ENCODE assay signal across 8 mouse cellular contexts in the genomic region with DNA sequence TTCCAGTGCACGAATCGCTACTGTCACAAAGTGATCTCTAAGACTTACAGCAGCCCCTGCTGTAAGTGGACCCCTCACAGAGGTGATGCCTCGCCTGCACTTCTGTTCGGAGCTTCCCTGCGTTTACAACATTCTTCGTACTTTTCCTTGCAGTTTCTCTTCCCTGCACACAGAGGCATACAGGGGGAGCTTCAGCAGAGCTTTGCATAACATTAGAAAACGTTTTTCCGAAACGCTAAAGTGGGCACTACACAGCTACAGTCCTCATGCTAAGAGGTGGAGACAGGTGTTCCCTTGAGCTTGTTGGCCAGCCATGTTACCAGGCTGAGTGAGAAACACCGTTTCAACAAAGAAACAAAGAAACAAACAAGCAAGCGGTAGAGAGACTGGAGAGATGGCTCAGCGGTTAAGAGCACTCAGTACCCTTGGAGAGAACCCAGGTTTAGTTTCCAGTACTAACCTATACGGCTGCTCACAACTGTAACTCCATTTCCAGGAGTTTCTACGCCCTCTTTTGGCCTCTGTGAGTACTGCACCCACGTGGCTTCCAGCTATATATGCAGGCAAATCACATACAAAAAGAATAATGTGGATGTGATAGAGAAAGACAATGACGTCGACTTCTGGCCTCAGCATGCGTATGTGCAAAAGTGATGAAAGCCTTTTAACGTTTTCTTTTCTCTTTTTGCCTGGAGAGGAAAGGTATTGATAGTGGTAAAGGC.
A peak's percentile ranks its signal among the peaks of the same experiment; 100 is the strongest.
DNase-seq lines count a peak whose midpoint lies in the region; ATAC-seq and TF ChIP-seq lines count a peak whose summit lies in the region.

No protein-coding gene starts in this region.

- peak overlapping the region; percentile 3; the same call in 1 of the 2 replicates for H3K4me2 ChIP-seq in heart, postnatal 0 days (ENCODE audit: low read depth, low read length)

- peak; percentile 82 for ATAC-seq in frontal cortex, adult (ENCODE audit: low TSS enrichment)
- ATAC-seq in heart, postnatal 0 days (ENCODE audit: insufficient read depth, low read depth): peak; percentile 19; the same call in 1 of the 2 replicates
- ATAC-seq in monocyte, adult 5-6 weeks (replicated peaks; ENCODE audit: insufficient number of reproducible peaks, low FRiP score, low TSS enrichment, poor library complexity, severe bottlenecking): no peak

- no peaks in the 10 kb centered on the region for H3K9me3 ChIP-seq in heart, postnatal 0 days (replicated peaks; ENCODE audit: control insufficient read depth, low read length)

- no peak for DNase-seq in frontal cortex, postnatal 10 days (ENCODE audit: low spot score in 2 of 2)
- DNase-seq in ovary, postnatal 14 days (ENCODE audit: low spot score): peak; percentile 21
- no peak for DNase-seq in ovary, adult 18-20 months (ENCODE audit: low spot score)
- DNase-seq in heart, postnatal 0 days (ENCODE audit: low spot score): no peak
- DNase-seq in lung, postnatal 25 days (ENCODE audit: low spot score): peak; percentile 29
- no peak for DNase-seq in natural killer cell, adult 2 months (ENCODE audit: low spot score in 2 of 2)

- H3K4me3 ChIP-seq in heart, postnatal 0 days (ENCODE audit: low read depth, low read length): no peak overlapping the region

- H3K27ac ChIP-seq in heart, postnatal 0 days (ENCODE audit: low read depth): peak overlapping the region; percentile 85

- no peaks in the 10 kb centered on the region for H3K36me3 ChIP-seq in heart, postnatal 0 days (replicated peaks; ENCODE audit: control insufficient read depth, insufficient read depth, low read length)

- WGBS in heart, postnatal 0 days: 61% methylated on average over 19 of the region's 19 CpGs

- H3K9ac ChIP-seq in heart, postnatal 0 days (replicated peaks; ENCODE audit: low read depth, low read length): peak overlapping the region; percentile 28; the same call in 1 of the 2 replicates

- H3K4me1 ChIP-seq in heart, postnatal 0 days (ENCODE audit: control insufficient read depth, insufficient read depth): peaks cover 30% of the 10 kb centered on the region

- TF ChIP-seq CTCF in heart, postnatal 0 days (IDR thresholded peaks at IDR 0.05; ENCODE audit: low read depth): peak; percentile 49

- H3K27me3 ChIP-seq in heart, postnatal 0 days (ENCODE audit: control insufficient read depth, insufficient read depth, low read length): no peaks in the 10 kb centered on the region

- TF ChIP-seq EP300 in heart, postnatal 0 days (IDR thresholded peaks at IDR 0.05; ENCODE audit: low read depth): no peak

Comparison
In these comparisons a context has a peak if more than half of its experiments do, and no peak if none do; other contexts are left out.
1. DNase-seq: peak in ovary, postnatal 14 days (single experiment) and lung, postnatal 25 days (single experiment); none in frontal cortex, postnatal 10 days (0 of 2), ovary, adult 18-20 months (single experiment), heart, postnatal 0 days (single experiment) and natural killer cell, adult 2 months (0 of 2).